Mouse (Mus musculus): ENCODE measurements around the gene Myo18b.

DNA sequence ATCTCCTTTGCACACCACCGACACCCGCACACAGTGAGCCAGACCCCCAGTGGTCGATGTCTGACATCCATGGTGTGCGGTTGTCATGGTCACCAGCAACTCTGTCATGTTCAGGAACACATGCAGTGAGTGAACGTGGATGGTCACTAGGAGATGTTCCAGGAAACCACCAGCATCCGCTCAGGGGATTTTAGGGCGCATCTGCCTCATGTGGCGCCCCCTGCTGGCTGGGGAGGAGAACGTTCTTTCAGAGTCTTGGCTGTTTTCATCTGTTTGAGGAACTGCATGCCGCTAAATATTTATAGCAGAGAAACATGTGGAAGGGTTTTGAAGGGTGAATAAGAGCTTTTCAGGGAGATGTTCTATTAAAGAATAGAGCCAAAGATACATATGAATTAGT lies 253.4 kb downstream of the Myo18b start:
- TF ChIP-seq POLR2A (IDR thresholded peaks at IDR 0.05; ENCODE audit: low read depth, low read length) (no peak), CTCF (IDR thresholded peaks at IDR 0.05; ENCODE audit: extremely low read depth, insufficient read depth, insufficient read length, insufficient replicate concordance) (no peak)

Measured in spleen, adult 2 months (tissue).